Mouse (Mus musculus) CH12.LX (cell line): Measurements from ENCODE around the gene Agap1.

ENCODE experiments used
- EP300 ChIP-seq: IDR thresholded peaks from 2 replicates; pipeline ENCODE4 v1.6.1; 2011; ENCODE audit warnings: low read length, improper control_type of control experiment
- RAD21 ChIP-seq: IDR thresholded peaks from 2 replicates; pipeline ENCODE4 v1.6.1; 2011; ENCODE audit warnings: low read depth, mild to moderate bottlenecking, low read length, improper control_type of control experiment, moderate library complexity

DNA sequence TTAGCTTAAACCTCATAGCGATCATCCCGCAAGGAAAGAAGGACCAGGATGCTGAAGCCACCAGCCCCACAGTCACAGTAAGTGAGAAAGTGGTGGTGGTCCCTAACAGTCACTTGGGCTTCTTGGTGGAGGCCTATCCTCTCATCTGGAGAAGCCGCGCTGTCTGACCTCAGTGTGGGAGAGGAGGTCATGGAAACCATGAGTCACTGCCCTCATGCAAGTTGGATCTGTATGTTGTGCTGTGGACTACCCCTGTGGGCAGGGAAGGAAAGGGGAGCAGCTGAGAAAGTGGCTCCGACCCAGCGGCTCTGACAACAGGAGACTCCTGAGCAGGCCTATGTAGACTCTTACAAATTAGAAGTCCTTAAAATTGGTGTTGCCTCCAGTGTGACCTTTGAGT is 280.5 kb downstream of the Agap1 start:
- TF ChIP-seq EP300 (no peak), RAD21 (no peak)
